Mouse (Mus musculus) embryonic facial prominence, embryonic 10.5 days (tissue): Measurements from ENCODE around the gene Fkbp1b. TPM values are rescaled to one million over a fixed set of nuclear protein-coding genes. Genes with fewer than 3 reads are reported as not detected.

Source experiments
- DNase-seq: peaks from one replicate; pipeline ENCODE4 v3.0.0-alpha.2; 2017; ENCODE audit warnings: low spot score
- H3K27ac ChIP-seq: fragments of 300-500 bp; sonication (generic); replicated peaks from 2 replicates; pipeline ENCODE4 v1.5.1; 2016; ENCODE audit warnings: mild to moderate bottlenecking
- H3K27me3 ChIP-seq: fragments of 300-500 bp; sonication (generic); replicated peaks from 2 replicates; pipeline ENCODE4 v1.6.1; 2016; ENCODE audit warnings: low read depth, mild to moderate bottlenecking; ENCODE audit not compliant: poor library complexity, severe bottlenecking
- H3K36me3 ChIP-seq: fragments of 300-500 bp; sonication (generic); replicated peaks from 2 replicates; pipeline ENCODE4 v1.6.1; 2016; ENCODE audit warnings: mild to moderate bottlenecking, moderate library complexity
- H3K4me1 ChIP-seq: fragments of 300-500 bp; sonication (generic); 2 replicates; pipeline ENCODE4 v1.6.1; 2016
- H3K4me3 ChIP-seq: fragments of 300-500 bp; sonication (generic); 2 replicates; pipeline ENCODE4 v1.5.1; 2016; ENCODE audit warnings: mild to moderate bottlenecking, moderate library complexity
- H3K9me3 ChIP-seq: fragments of 300-500 bp; sonication (generic); 2 replicates; pipeline ENCODE4 v1.6.1; 2016; ENCODE audit warnings: mild to moderate bottlenecking
- WGBS: fragments of 180-500 bp; shearing (Covaris S2); methylation state at CpG from one replicate; pipeline ENCODE4 v1.1.7; 2016; 5-methylcytosine and 5-hydroxymethylcytosine counted together
- polyA plus RNA-seq: library from polyadenylated mRNA; unstranded; fragments of >200 nt; fragmentation: Nextera tagmentation; extraction: Ambion mirVana; gene quantifications from 2 replicates; pipeline ENCODE4 v1.2.1, GENCODE M21; 2016

Fkbp1b gene
- polyA plus RNA-seq, 1 experiment from 2014 or later: 9.7 TPM

DNA sequence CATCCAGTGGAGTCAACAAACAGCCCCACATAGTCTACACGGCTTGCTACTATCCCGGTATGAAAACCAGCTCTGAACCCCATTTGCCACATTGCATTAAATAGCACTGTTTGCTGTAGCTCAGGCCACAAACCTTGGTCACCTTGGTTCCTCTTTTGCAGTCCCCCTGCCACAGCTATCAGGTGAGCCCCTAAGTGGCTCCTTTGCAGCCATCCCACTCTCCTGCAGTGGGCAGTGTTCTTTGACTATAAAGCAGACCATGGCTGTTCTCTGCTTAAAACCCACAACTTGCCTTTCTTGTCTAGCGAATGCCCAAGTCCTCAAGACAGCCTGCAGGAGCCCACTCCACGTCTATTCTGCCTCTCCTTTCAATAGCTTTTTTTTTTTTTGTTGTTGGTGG is 30.9 kb upstream of the Fkbp1b start:
- 67% methylated on average over 4 of the region's 4 CpGs for WGBS
- no peaks in the 10 kb centered on the region for H3K9me3 ChIP-seq
- no peak overlapping the region for H3K4me3 ChIP-seq
- no peaks in the 10 kb centered on the region for H3K36me3 ChIP-seq
- peaks cover 21% of the 10 kb centered on the region for H3K27me3 ChIP-seq
- no peak overlapping the region for H3K27ac ChIP-seq
- DNase-seq: no peak
- H3K4me1 ChIP-seq: peaks cover 19% of the 10 kb centered on the region

DNA sequence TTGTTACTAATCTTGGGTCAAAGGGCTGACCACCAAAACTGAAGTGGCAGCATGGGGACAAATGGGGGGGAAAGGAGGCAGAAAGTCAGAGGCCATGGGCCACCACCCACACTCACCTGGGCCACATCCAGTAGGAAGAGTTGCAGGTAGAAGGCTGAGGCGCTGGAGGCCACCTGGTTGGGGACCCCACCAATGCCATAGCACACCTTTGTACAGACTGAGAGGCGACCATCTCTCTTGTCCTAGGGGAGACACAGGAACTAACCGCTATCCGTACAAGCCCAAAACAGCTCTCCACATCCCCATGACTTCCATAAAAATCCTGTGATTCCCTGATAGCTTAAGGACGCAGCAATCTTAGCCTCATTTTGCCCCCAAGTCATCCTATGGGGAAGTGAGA is 29.9 kb upstream of the Fkbp1b start:
- WGBS: 88% methylated on average over 5 of the region's 5 CpGs
- Histone ChIP-seq H3K27ac (no peak overlapping the region), H3K4me1 (peaks cover 19% of the 10 kb centered on the region), H3K9me3 (no peaks in the 10 kb centered on the region), H3K27me3 (peaks cover 21% of the 10 kb centered on the region), H3K36me3 (no peaks in the 10 kb centered on the region), H3K4me3 (no peak overlapping the region)
- DNase-seq: no peak

DNA sequence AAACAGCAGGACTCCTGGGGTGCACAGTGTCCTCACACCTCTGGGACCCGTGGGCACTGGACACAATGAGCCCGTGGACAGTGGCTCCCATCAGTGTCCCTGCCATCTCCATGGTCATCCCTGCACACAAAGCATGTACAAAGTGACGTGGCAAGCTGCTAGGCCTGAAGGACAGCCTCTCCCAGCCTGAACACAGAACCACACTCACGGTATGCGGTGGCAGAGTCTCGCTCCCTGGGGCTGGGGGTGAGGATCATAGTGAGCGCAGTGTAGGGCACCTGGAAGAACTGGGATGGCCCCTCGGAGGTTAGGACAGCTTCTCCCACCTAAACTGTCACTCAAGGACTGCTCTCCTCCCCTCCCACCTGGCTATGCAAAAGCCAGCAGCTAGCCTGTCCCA is 27.5 kb upstream of the Fkbp1b start:
- Histone ChIP-seq H3K4me3 (no peak overlapping the region), H3K4me1 (peaks cover 18% of the 10 kb centered on the region), H3K27me3 (peaks cover 18% of the 10 kb centered on the region), H3K27ac (no peak overlapping the region), H3K9me3 (no peaks in the 10 kb centered on the region), H3K36me3 (no peaks in the 10 kb centered on the region)
- DNase-seq: no peak
- WGBS: 81% methylated on average over 8 of the region's 8 CpGs

DNA sequence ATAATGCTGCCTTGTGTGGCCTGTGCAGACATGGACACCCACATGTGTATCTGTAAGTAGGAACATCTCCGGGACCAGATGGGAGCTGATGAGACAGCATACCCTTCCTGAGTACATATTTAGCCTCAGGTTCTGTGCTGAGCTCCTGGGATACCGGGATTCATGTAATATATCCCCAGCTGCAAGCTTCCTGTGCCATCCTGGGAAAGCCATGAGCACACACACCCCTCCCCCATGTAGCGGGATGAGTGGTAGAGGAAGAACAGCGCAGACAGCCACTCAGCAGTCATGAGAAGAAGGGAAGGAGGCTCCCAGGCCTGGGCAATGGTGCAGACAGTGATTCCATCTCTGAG is 22.9 kb upstream of the Fkbp1b start:
- 73% methylated on average over 4 of the region's 4 CpGs for WGBS
- Histone ChIP-seq H3K9me3 (0 out of 2 replicates have a peak, but pooled peaks cover 3% of the 10 kb centered on the region), H3K36me3 (0 out of 2 replicates have a peak, but pooled peaks cover 2% of the 10 kb centered on the region), H3K27ac (no peak overlapping the region), H3K4me3 (no peak overlapping the region), H3K27me3 (no peaks in the 10 kb centered on the region), H3K4me1 (peaks cover 22% of the 10 kb centered on the region)
- DNase-seq: peak; percentile 11

DNA sequence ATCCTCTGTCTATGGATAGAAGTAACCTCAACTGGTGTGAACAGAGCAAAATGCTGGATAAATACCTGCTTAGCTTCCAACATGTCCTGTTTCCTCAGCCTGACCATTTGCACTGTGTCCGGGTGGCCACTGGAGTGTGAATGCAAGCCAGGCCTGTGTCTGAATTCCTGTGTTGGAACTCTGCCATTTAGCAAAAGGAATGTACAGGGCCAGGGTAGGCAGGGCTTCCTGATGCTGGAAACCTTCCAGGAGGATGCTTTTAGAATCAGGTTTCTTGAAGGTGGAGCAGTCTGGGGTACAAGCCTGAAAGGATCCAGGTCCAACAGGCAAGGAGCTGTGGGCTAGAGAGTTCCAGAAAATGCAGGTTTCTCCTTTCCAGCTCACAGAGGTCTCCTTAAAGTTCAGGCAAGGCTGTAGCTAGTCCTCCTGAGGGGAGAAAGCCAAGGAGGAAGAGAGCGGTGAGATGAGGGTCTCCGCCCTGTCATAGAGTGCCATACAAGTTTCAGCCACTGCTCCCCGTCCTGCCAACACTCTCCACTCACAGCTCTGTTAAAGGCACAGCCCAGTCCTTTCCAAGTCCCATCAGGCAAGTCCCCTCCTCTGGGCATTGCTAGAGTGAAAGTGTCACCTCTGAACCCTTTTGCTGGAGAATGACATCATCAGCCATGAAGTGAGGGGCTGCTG is 22.4 kb upstream of the Fkbp1b start:
- WGBS: 76% methylated on average over 4 of the region's 4 CpGs
- 0 out of 2 replicates have a peak, but pooled peaks cover 3% of the 10 kb centered on the region for H3K9me3 ChIP-seq
- H3K27me3 ChIP-seq: no peaks in the 10 kb centered on the region
- H3K4me1 ChIP-seq: peaks cover 24% of the 10 kb centered on the region
- no peak overlapping the region for H3K4me3 ChIP-seq
- no peak overlapping the region; the same call in 1 of the 2 replicates for H3K27ac ChIP-seq
- DNase-seq: peak; percentile 10
- 0 out of 2 replicates have a peak, but pooled peaks cover 2% of the 10 kb centered on the region for H3K36me3 ChIP-seq

DNA sequence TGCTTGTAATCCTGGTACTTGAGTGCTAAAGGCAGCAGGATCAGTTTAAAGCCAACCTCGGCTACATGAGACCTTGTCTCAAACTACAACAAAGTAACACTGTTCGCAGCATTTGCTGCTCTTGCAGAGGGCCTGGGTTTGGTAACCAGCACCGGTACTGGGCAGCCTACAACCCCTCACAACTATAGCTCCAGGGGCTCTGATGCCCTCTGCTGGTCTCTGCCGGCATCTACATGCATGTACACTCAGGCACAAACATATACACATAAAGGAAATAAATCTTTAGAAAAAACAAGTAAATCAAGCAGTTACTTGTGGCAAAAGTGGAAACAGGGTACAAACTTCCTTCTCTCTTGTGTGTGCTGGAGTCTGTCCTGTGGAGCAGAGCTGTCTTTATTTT is 21.3 kb upstream of the Fkbp1b start:
- H3K27me3 ChIP-seq: no peaks in the 10 kb centered on the region
- 87% methylated on average over 4 of the region's 4 CpGs for WGBS
- H3K27ac ChIP-seq: no peak overlapping the region
- no peak overlapping the region for H3K4me3 ChIP-seq
- H3K9me3 ChIP-seq: 0 out of 2 replicates have a peak, but pooled peaks cover 3% of the 10 kb centered on the region
- peaks cover 19% of the 10 kb centered on the region for H3K4me1 ChIP-seq
- DNase-seq: peak; percentile 14
- H3K36me3 ChIP-seq: peaks cover 7% of the 10 kb centered on the region

DNA sequence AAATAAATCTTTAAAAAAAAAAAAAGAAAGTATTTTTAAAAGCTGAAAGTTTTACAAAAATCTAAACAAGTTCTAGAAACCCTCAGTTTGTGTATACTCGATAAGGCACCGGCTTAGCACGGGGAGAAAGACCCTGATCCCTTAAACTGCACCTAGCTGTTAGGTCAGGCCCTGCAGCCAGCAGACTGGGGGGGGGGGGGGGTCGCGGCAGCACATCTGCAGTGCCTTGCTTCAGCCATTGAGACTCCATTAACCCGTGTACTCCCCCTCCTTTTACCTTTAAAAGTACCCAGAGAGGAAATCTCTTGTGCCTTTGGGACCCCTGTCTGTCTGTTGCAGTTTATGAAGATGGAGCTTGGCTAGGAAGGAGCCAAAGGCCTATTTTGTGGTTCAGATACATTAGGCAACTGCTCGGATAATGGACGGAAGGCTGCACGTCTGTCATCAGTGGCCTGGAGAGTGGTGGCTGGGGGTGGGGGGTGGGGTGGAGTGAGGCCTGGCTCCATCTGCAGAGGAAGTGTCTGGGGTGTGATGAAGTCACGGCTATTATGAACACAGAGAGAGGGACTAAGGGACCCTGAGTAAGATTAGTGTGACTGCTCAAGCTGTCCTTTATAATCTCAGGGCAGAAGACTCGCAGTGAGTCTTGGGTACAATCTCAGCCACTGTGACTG is 18.0 kb upstream of the Fkbp1b start:
- peak; percentile 35 for DNase-seq
- 50% methylated on average over 11 of the region's 11 CpGs for WGBS
- Histone ChIP-seq H3K4me3 (no peak overlapping the region), H3K4me1 (peaks cover 14% of the 10 kb centered on the region), H3K9me3 (0 out of 2 replicates have a peak, but pooled peaks cover 3% of the 10 kb centered on the region), H3K27me3 (no peaks in the 10 kb centered on the region), H3K27ac (peak overlapping the region; percentile 59), H3K36me3 (peaks cover 36% of the 10 kb centered on the region)

DNA sequence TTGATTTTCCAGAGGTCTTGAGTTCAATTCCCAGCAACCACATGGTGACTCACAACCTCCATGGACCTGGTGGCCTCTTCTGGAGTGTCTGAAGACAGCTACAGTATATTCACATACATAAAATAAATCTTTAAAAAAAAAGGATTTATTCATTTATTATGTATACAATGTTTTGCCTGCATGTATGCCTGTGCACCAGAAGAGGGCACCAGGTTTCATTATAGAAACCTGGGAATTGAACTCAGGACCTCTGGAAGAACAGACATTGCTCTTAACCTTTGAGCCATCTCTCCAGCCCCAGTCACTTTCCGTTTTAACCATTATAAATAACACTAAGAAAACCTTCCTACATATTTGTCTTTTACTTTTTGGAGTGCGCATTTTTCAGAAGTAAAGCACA is 15.4 kb upstream of the Fkbp1b start:
- Histone ChIP-seq H3K27me3 (no peaks in the 10 kb centered on the region), H3K4me3 (no peak overlapping the region), H3K4me1 (peaks cover 6% of the 10 kb centered on the region), H3K36me3 (peaks cover 58% of the 10 kb centered on the region), H3K27ac (no peak overlapping the region), H3K9me3 (no peaks in the 10 kb centered on the region)
- WGBS: 96% methylated on average over 2 of the region's 2 CpGs
- DNase-seq: no peak

DNA sequence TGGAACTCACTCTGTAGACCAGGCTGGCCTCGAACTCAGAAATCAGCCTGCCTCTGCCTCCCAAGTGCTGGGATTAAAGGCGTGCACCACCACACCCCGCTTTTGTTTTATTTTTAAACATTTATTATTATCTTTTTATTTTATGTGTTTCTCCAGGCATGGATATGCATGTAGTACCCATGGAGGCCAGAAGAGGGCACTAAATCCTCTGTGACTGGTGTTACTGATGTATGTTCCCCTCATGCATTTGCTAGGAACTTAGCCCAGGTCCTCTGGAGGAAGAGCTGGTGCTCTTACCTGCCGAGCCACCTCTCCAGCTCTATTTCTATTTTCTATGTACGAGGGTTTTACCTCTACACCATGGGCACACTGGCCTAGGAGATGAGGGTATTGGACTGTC is 14.8 kb upstream of the Fkbp1b start:
- H3K27ac ChIP-seq: no peak overlapping the region
- peaks cover 64% of the 10 kb centered on the region for H3K36me3 ChIP-seq
- no peaks in the 10 kb centered on the region for H3K9me3 ChIP-seq
- no peaks in the 10 kb centered on the region for H3K27me3 ChIP-seq
- peaks cover 6% of the 10 kb centered on the region for H3K4me1 ChIP-seq
- 95% methylated on average over 5 of the region's 5 CpGs for WGBS
- DNase-seq: no peak
- H3K4me3 ChIP-seq: no peak overlapping the region

DNA sequence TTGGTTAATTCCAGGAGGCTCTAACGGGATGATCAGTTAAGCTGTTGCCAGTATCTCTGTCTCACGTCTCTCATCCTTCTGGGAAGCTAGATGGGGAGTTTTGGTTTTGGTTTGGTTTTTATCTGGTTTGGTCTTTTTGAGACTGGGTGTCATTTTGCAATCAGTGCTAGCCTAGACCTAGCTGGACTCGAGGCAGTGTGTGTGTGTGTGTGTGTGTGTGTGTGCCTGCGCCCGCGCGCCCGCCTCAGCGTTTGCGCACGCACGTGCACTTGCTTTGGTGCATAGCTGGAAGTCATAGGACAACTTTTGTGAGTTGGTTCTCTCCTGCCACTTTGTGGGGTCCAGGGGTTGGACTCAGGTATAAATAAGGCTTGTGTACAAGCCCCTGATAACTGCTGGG is 2.4 kb upstream of the Fkbp1b start:
- DNase-seq: peak; percentile 70
- under 1% methylated on average over 12 of the region's 12 CpGs for WGBS
- Histone ChIP-seq H3K9me3 (no peaks in the 10 kb centered on the region), H3K27me3 (peaks cover 31% of the 10 kb centered on the region), H3K4me1 (peaks cover 29% of the 10 kb centered on the region), H3K4me3 (peak overlapping the region; percentile 79), H3K36me3 (peaks cover 10% of the 10 kb centered on the region; the same call in 1 of the 2 replicates), H3K27ac (peak overlapping the region; percentile 82; the same call in 1 of the 2 replicates)

DNA sequence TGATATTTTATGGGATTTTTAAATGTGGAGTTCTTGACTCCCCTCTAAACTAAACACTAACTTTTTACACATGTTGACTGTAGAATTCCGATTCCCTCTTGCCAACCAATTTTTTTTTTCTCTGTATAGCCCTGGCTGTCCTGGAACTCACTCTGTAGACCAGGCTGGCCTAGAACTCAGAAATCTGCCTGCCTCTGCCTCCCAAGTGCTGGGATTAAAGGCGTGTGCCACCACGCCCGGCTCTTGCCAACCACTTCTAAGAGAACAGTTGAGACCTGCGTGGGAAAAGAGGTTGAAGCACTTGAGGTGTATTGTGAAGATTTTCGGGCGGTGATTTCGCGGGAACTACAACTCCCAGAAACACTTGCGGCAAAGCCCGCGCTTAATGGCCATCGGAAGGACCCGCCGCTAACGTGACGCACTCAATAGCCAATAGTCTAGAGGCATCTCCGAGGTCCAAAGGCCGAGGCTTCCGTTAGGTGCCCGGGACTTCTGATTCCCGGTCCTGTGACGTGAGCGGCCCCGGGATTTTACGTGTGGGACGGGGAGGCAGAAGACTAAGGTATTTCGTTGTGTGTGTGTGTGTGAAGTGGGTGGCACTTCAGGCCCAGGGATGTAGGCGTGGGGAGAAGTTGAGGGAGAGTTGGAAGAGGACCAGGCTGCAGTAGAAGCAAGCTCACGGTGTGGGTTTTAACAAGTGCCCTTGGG is 1.7 kb upstream of the Fkbp1b start, which contains the start of gene Wdcp:
TSS of gene Wdcp (plus strand) at position 414 of the 708 bp plus-strand sequence.
- under 1% methylated on average over 30 of the region's 30 CpGs for WGBS
- peak within 1 kb of the TSS; percentile 82 for H3K27ac ChIP-seq
- peak; percentile 92 for DNase-seq
- H3K4me1 ChIP-seq: peaks cover 29% of the 10 kb centered on the region
- H3K36me3 ChIP-seq: peaks cover 7% of the 10 kb centered on the region; the same call in 1 of the 2 replicates
- peak within 1 kb of the TSS; percentile 88 for H3K4me3 ChIP-seq
- peaks cover 32% of the 10 kb centered on the region for H3K27me3 ChIP-seq
- no peaks in the 10 kb centered on the region for H3K9me3 ChIP-seq

DNA sequence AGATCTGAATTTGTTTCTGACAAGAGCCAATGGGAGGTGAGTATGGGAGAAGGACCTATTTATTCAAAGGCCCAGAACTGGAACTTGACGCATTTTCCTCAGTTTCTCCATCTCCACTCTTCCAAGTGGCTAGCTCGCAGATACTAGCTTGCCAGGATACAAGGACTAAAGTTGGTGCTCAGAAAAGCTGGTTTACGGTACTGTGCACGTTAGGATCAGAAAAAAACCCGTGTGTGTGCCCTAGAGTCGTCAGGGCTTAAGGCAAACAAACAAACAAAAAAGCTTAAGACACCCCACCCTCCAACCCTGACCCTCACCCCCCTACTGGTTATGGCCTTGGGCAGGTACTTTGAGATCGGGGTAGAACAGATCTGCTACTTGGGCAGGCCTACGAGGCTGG is 1.1 kb upstream of the Fkbp1b start:
- no peak for DNase-seq
- peaks cover 32% of the 10 kb centered on the region for H3K27me3 ChIP-seq
- H3K27ac ChIP-seq: no peak overlapping the region
- peaks cover 6% of the 10 kb centered on the region; the same call in 1 of the 2 replicates for H3K36me3 ChIP-seq
- no peaks in the 10 kb centered on the region for H3K9me3 ChIP-seq
- peak overlapping the region; percentile 88; the same call in 1 of the 2 replicates for H3K4me3 ChIP-seq
- WGBS: 87% methylated on average over 8 of the region's 8 CpGs
- H3K4me1 ChIP-seq: peaks cover 29% of the 10 kb centered on the region
